10 mouse cellular contexts compared by ENCODE assay signal in the genomic region with DNA sequence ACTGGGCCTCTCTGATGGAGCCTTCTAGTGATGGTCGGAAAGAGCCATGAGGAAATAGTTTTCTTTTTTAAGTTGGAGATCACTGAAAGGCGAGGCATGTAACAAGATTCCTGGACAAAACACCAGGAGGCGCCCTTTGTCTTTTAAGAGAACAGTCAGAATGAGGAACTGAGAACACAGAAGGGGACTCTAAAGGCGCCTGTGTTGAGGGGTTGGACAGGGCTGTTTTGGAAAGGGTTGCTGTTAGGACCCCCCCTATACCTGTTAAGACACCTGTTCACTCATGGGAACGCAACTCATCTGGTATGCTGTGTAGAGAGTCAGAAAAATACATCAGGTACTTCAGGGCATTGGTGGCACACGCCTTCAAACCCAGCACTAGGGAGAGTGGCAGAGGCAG. TPM values are rescaled to one million over a fixed set of nuclear protein-coding genes. Genes with fewer than 3 reads are reported as not detected.
A peak's percentile ranks its signal among the peaks of the same experiment; 100 is the strongest.
DNase-seq lines count a peak whose midpoint lies in the region; ATAC-seq and TF ChIP-seq lines count a peak whose summit lies in the region.
"Had no signal": no experiment of that assay in that cellular context is flagged by ENCODE, and none has a peak within 500 bp of the region (broad histone marks: within the 10 kb centered on the region; RNA-seq: fewer than 3 reads in every experiment).

No protein-coding gene starts in this region.

- ATAC-seq in liver, embryonic 14.5 days (ENCODE audit: insufficient read depth): no peak
- ATAC-seq in frontal cortex, adult (ENCODE audit: low TSS enrichment): no peak

- H3K27ac ChIP-seq in heart, adult 2 months: no peak overlapping the region
- H3K27ac ChIP-seq in liver, embryonic 14.5 days: no peak overlapping the region
- H3K27ac ChIP-seq: limb, embryonic 12.5 days had no signal

- peak; percentile 45 to 48 for DNase-seq in heart, adult 2 months
- no peak for DNase-seq in heart, postnatal 25 days (ENCODE audit: low spot score)
- DNase-seq in B cell, adult 2 months: peak; percentile 86 to 90
- peak; percentile 31 to 54 for DNase-seq in adrenal gland, adult 18-20 months (ENCODE audit: low spot score in 2 of 2)
- DNase-seq in forelimb bud, embryonic 11.5 days (ENCODE audit: low read depth, low spot score): peak; percentile 44
- DNase-seq in liver, embryonic 14.5 days (ENCODE audit: low read depth in 3 of 3, low spot score in 3 of 3): peak; percentile 59 to 69 (median 60)
- peak; percentile 73 for DNase-seq in retina, embryonic 14.5 days (ENCODE audit: low spot score)

- no peak overlapping the region for H3K4me3 ChIP-seq in heart, adult 2 months
- H3K4me3 ChIP-seq in liver, embryonic 14.5 days (ENCODE audit: insufficient read depth in 1 of 2, low read depth in 2 of 2, low read length in 2 of 2): no peak overlapping the region
- H3K4me3 ChIP-seq: limb, embryonic 12.5 days had no signal

- TF ChIP-seq POLR2A in heart, adult 2 months (IDR thresholded peaks at IDR 0.05; ENCODE audit: insufficient read depth, low read depth, low read length): no peak

- intact Hi-C loops in heart, adult 2 months (cut with DNase I): loop anchor here (1.0 to 2.0 kb wide), 2 partner anchors 27 to 247 kb away; no protein-coding TSS in a partner anchor
- intact Hi-C loops in heart, postnatal 25 days (cut with DNase I): loop anchor here (2.0 kb wide), 1 partner anchor 27 kb away; no protein-coding TSS in a partner anchor

- H3K79me2 ChIP-seq in heart, adult 2 months (replicated peaks; ENCODE audit: control insufficient read depth, insufficient read depth, low read length): no peaks in the 10 kb centered on the region

- no peak overlapping the region for H3K4me2 ChIP-seq in liver, embryonic 14.5 days (ENCODE audit: low read depth)

- peak; percentile 64 for TF ChIP-seq CTCF in heart, adult 2 months (IDR thresholded peaks at IDR 0.05)
- peak; percentile 67 for TF ChIP-seq CTCF in liver, embryonic 14.5 days (IDR thresholded peaks at IDR 0.05; ENCODE audit: low read depth)

- 59% methylated on average over 6 of the region's 6 CpGs for WGBS in heart, adult 2 months
- 41% methylated on average over 6 of the region's 6 CpGs for WGBS in liver, embryonic 14.5 days (ENCODE audit: insufficient replicate concordance)

- peaks cover 10% of the 10 kb centered on the region for H3K4me1 ChIP-seq in heart, adult 2 months (ENCODE audit: control insufficient read depth, insufficient read depth, low read length)
- H3K4me1 ChIP-seq in liver, embryonic 14.5 days (replicated peaks; ENCODE audit: control insufficient read depth in 2 of 2, insufficient read depth in 2 of 2, low read length in 1 of 2): peaks cover 8 to 15% of the 10 kb centered on the region in 2 experiments

- no peak overlapping the region for H3K9ac ChIP-seq in heart, adult 2 months (ENCODE audit: low read depth, low read length)
- no peak overlapping the region for H3K9ac ChIP-seq in liver, embryonic 14.5 days (replicated peaks)

- no peaks in the 10 kb centered on the region for H3K36me3 ChIP-seq in heart, adult 2 months (ENCODE audit: control insufficient read depth, insufficient read depth, low read length)
- H3K36me3 ChIP-seq in liver, embryonic 14.5 days (replicated peaks; ENCODE audit: control insufficient read depth, insufficient read depth, low read depth): peaks cover 44% of the 10 kb centered on the region

- H3K9me3 ChIP-seq in liver, embryonic 14.5 days (ENCODE audit: control insufficient read depth, low read length): no peaks in the 10 kb centered on the region
- H3K9me3 ChIP-seq: limb, embryonic 12.5 days had no signal

- TF ChIP-seq EP300 in heart, adult 2 months (IDR thresholded peaks at IDR 0.05; ENCODE audit: insufficient read depth, low read depth, low read length): no peak
- no peak for TF ChIP-seq EP300 in liver, embryonic 14.5 days (IDR thresholded peaks at IDR 0.05; ENCODE audit: low read depth)

- H3K27me3 ChIP-seq in heart, adult 2 months (ENCODE audit: control insufficient read depth, insufficient read depth, low read length): no peaks in the 10 kb centered on the region
- no peaks in the 10 kb centered on the region for H3K27me3 ChIP-seq in liver, embryonic 14.5 days (ENCODE audit: control insufficient read depth, insufficient read depth, low read length)
- H3K27me3 ChIP-seq: limb, embryonic 12.5 days had no signal

RNA-seq across cellular contexts. Expression of a gene that starts 1.7 kb away (rescaled TPM):
- 10 to 100 TPM in 1 of 2 experiments, 1 to 10 TPM in 1; 10.0 to 12.6 TPM for total RNA-seq in heart, adult 2 months (2021)
- 16.2 and 27.9 TPM in 2 replicates for polyA plus RNA-seq in heart, adult 2 months (2012; rRNA removed)
- 10 to 100 TPM in 1 of 2 experiments, 1 to 10 TPM in 1; 8.2 to 10.1 TPM for total RNA-seq in heart, postnatal 25 days (2021)
- 1 to 10 TPM; 2.1 to 2.3 TPM for total RNA-seq in adrenal gland, adult 18-20 months (2021)
- 0.46 and 0.69 TPM in 2 replicates for polyA plus RNA-seq in liver, embryonic 14.5 days (2012; rRNA removed)
- polyA plus RNA-seq in liver, embryonic 14.5 days (2014; fragmentation: Nextera tagmentation; extraction: Ambion mirVana): 0.57 and 1.0 TPM in 2 replicates

RNA-seq across cellular contexts. Expression of a gene that starts 2.3 kb away (rescaled TPM):
- 10 to 100 TPM; 67.6 to 73.3 TPM for total RNA-seq in heart, adult 2 months (2021)
- polyA plus RNA-seq in heart, adult 2 months (2012; rRNA removed): 29.4 and 43.4 TPM in 2 replicates
- 10 to 100 TPM; 83.2 to 84.7 TPM for total RNA-seq in heart, postnatal 25 days (2021)
- total RNA-seq in adrenal gland, adult 18-20 months (2021): 100 to 1,000 TPM in 1 of 2 experiments, 10 to 100 TPM in 1; 97.1 to 106 TPM
- 26.4 and 63.7 TPM in 2 replicates for polyA plus RNA-seq in liver, embryonic 14.5 days (2012; rRNA removed)
- polyA plus RNA-seq in liver, embryonic 14.5 days (2014; fragmentation: Nextera tagmentation; extraction: Ambion mirVana): 74.9 and 82.1 TPM in 2 replicates

RNA-seq across cellular contexts. Expression of a gene that starts 52.2 kb away (rescaled TPM):
- total RNA-seq in heart, adult 2 months (2021): 10 to 100 TPM; 21.3 to 22.5 TPM
- 7.1 and 11.1 TPM in 2 replicates for polyA plus RNA-seq in heart, adult 2 months (2012; rRNA removed)
- 10 to 100 TPM; 19.9 TPM for total RNA-seq in heart, postnatal 25 days (2021)
- total RNA-seq in adrenal gland, adult 18-20 months (2021): 10 to 100 TPM; 38.8 to 40.4 TPM
- 6.2 and 8.8 TPM in 2 replicates for polyA plus RNA-seq in liver, embryonic 14.5 days (2012; rRNA removed)
- 18.5 and 23.6 TPM in 2 replicates for polyA plus RNA-seq in liver, embryonic 14.5 days (2014; fragmentation: Nextera tagmentation; extraction: Ambion mirVana)

RNA-seq across cellular contexts. Expression of a gene that starts 53.3 kb away (rescaled TPM):
- total RNA-seq in heart, adult 2 months (2021): not detected
- polyA plus RNA-seq in heart, adult 2 months (2012; rRNA removed): 0.04 TPM in 1 of 2 replicates, not detected in the other
- total RNA-seq in heart, postnatal 25 days (2021): not detected
- total RNA-seq in adrenal gland, adult 18-20 months (2021): not detected
- polyA plus RNA-seq in liver, embryonic 14.5 days (2012; rRNA removed): not detected in 2 replicates
- polyA plus RNA-seq in liver, embryonic 14.5 days (2014; fragmentation: Nextera tagmentation; extraction: Ambion mirVana): not detected in 2 replicates
- polyA plus RNA-seq: cerebellum, adult 2 months had no signal
